Mouse (Mus musculus): ENCODE data around the gene Tef. TPM values are rescaled to one million over a fixed set of nuclear protein-coding genes. Genes with fewer than 3 reads are reported as not detected.

The Tef gene
- polyA plus RNA-seq, 1 experiment = 33.9 TPM

GRCm38 (mm10) chr15:81802941-81803351 is 725 bp downstream of the Tef start:
- Histone ChIP-seq H3K27ac (ENCODE audit: insufficient read depth, low read length) (no peak overlapping the region), H3K27me3 (ENCODE audit: control insufficient read depth, insufficient read depth, low read length, poor library complexity, severe bottlenecking) (no peaks in the 10 kb centered on the region), H3K4me3 (ENCODE audit: low read depth, low read length) (peak overlapping the region; percentile 7; the same call in 1 of the 2 replicates), H3K9ac (ENCODE audit: low read depth, poor library complexity, severe bottlenecking) (no peak overlapping the region), H3K9me3 (replicated peaks; ENCODE audit: control insufficient read depth, insufficient read depth, low read length, poor library complexity, severe bottlenecking) (no peaks in the 10 kb centered on the region), H3K4me1 (ENCODE audit: control insufficient read depth, insufficient read depth, low read length) (no peaks in the 10 kb centered on the region), H3K36me3 (ENCODE audit: control insufficient read depth, insufficient read depth, low read length, poor library complexity, severe bottlenecking) (no peaks in the 10 kb centered on the region)
- TF ChIP-seq EP300 (IDR thresholded peaks at IDR 0.05; ENCODE audit: insufficient read depth, low read depth, low read length) (no peak), POLR2A (IDR thresholded peaks at IDR 0.05; ENCODE audit: insufficient read depth, low read length) (no peak)

- Histone ChIP-seq H3K4me1 (ENCODE audit: control insufficient read depth, insufficient read depth, low read length) (no peaks in the 10 kb centered on the region), H3K9ac (ENCODE audit: low read depth, poor library complexity, severe bottlenecking) (no peak overlapping the region), H3K9me3 (replicated peaks; ENCODE audit: control insufficient read depth, insufficient read depth, low read length, poor library complexity, severe bottlenecking) (no peaks in the 10 kb centered on the region), H3K27ac (ENCODE audit: insufficient read depth, low read length) (no peak overlapping the region), H3K27me3 (ENCODE audit: control insufficient read depth, insufficient read depth, low read length, poor library complexity, severe bottlenecking) (no peaks in the 10 kb centered on the region), H3K4me3 (ENCODE audit: low read depth, low read length) (no peak overlapping the region), H3K36me3 (ENCODE audit: control insufficient read depth, insufficient read depth, low read length, poor library complexity, severe bottlenecking) (no peaks in the 10 kb centered on the region)
- no peak for TF ChIP-seq POLR2A (IDR thresholded peaks at IDR 0.05; ENCODE audit: insufficient read depth, low read length)
- no peak for TF ChIP-seq CTCF (IDR thresholded peaks at IDR 0.05; ENCODE audit: low read depth, low read length)
- no peak for TF ChIP-seq EP300 (IDR thresholded peaks at IDR 0.05; ENCODE audit: insufficient read depth, low read depth, low read length)
Measured at GRCm38 (mm10) chr15:81803425-81803951, 1.3 kb downstream of the Tef start.

- H3K9ac ChIP-seq (ENCODE audit: low read depth, poor library complexity, severe bottlenecking) = no peak overlapping the region
- no peaks in the 10 kb centered on the region for H3K4me1 ChIP-seq (ENCODE audit: control insufficient read depth, insufficient read depth, low read length)
- TF ChIP-seq POLR2A (IDR thresholded peaks at IDR 0.05; ENCODE audit: insufficient read depth, low read length) (no peak), EP300 (IDR thresholded peaks at IDR 0.05; ENCODE audit: insufficient read depth, low read depth, low read length) (no peak), CTCF (IDR thresholded peaks at IDR 0.05; ENCODE audit: low read depth, low read length) (no peak)
Measured at GRCm38 (mm10) chr15:81804172-81804571, 2.0 kb downstream of the Tef start.

GRCm38 (mm10) chr15:81804883-81805282 is 2.7 kb downstream of the Tef start:
- Histone ChIP-seq H3K4me3 (ENCODE audit: low read depth, low read length) (no peak overlapping the region), H3K9me3 (replicated peaks; ENCODE audit: control insufficient read depth, insufficient read depth, low read length, poor library complexity, severe bottlenecking) (no peaks in the 10 kb centered on the region), H3K36me3 (ENCODE audit: control insufficient read depth, insufficient read depth, low read length, poor library complexity, severe bottlenecking) (no peaks in the 10 kb centered on the region), H3K4me1 (ENCODE audit: control insufficient read depth, insufficient read depth, low read length) (no peaks in the 10 kb centered on the region), H3K27ac (ENCODE audit: insufficient read depth, low read length) (no peak overlapping the region), H3K27me3 (ENCODE audit: control insufficient read depth, insufficient read depth, low read length, poor library complexity, severe bottlenecking) (no peaks in the 10 kb centered on the region), H3K9ac (ENCODE audit: low read depth, poor library complexity, severe bottlenecking) (no peak overlapping the region)
- TF ChIP-seq EP300 (IDR thresholded peaks at IDR 0.05; ENCODE audit: insufficient read depth, low read depth, low read length) (no peak), CTCF (IDR thresholded peaks at IDR 0.05; ENCODE audit: low read depth, low read length) (no peak), POLR2A (IDR thresholded peaks at IDR 0.05; ENCODE audit: insufficient read depth, low read length) (no peak)

More at GRCm38 (mm10) chr15:81804172-81804571, 2.0 kb downstream of the Tef start:
- H3K27ac ChIP-seq (ENCODE audit: insufficient read depth, low read length) = no peak overlapping the region
- H3K9me3 ChIP-seq (replicated peaks; ENCODE audit: control insufficient read depth, insufficient read depth, low read length, poor library complexity, severe bottlenecking) = no peaks in the 10 kb centered on the region
- H3K36me3 ChIP-seq (ENCODE audit: control insufficient read depth, insufficient read depth, low read length, poor library complexity, severe bottlenecking) = no peaks in the 10 kb centered on the region
- H3K4me3 ChIP-seq (ENCODE audit: low read depth, low read length) = no peak overlapping the region
- H3K27me3 ChIP-seq (ENCODE audit: control insufficient read depth, insufficient read depth, low read length, poor library complexity, severe bottlenecking) = no peaks in the 10 kb centered on the region

GRCm38 (mm10) chr15:81805624-81806023 is 3.4 kb downstream of the Tef start:
- H3K27me3 ChIP-seq (ENCODE audit: control insufficient read depth, insufficient read depth, low read length, poor library complexity, severe bottlenecking) = no peaks in the 10 kb centered on the region
- no peaks in the 10 kb centered on the region for H3K36me3 ChIP-seq (ENCODE audit: control insufficient read depth, insufficient read depth, low read length, poor library complexity, severe bottlenecking)
- no peak overlapping the region for H3K4me3 ChIP-seq (ENCODE audit: low read depth, low read length)
- H3K4me1 ChIP-seq (ENCODE audit: control insufficient read depth, insufficient read depth, low read length) = no peaks in the 10 kb centered on the region
- H3K9ac ChIP-seq (ENCODE audit: low read depth, poor library complexity, severe bottlenecking) = no peak overlapping the region
- no peaks in the 10 kb centered on the region for H3K9me3 ChIP-seq (replicated peaks; ENCODE audit: control insufficient read depth, insufficient read depth, low read length, poor library complexity, severe bottlenecking)
- H3K27ac ChIP-seq (ENCODE audit: insufficient read depth, low read length) = no peak overlapping the region
- TF ChIP-seq CTCF (IDR thresholded peaks at IDR 0.05; ENCODE audit: low read depth, low read length) (no peak), POLR2A (IDR thresholded peaks at IDR 0.05; ENCODE audit: insufficient read depth, low read length) (no peak), EP300 (IDR thresholded peaks at IDR 0.05; ENCODE audit: insufficient read depth, low read depth, low read length) (no peak)

DNA sequence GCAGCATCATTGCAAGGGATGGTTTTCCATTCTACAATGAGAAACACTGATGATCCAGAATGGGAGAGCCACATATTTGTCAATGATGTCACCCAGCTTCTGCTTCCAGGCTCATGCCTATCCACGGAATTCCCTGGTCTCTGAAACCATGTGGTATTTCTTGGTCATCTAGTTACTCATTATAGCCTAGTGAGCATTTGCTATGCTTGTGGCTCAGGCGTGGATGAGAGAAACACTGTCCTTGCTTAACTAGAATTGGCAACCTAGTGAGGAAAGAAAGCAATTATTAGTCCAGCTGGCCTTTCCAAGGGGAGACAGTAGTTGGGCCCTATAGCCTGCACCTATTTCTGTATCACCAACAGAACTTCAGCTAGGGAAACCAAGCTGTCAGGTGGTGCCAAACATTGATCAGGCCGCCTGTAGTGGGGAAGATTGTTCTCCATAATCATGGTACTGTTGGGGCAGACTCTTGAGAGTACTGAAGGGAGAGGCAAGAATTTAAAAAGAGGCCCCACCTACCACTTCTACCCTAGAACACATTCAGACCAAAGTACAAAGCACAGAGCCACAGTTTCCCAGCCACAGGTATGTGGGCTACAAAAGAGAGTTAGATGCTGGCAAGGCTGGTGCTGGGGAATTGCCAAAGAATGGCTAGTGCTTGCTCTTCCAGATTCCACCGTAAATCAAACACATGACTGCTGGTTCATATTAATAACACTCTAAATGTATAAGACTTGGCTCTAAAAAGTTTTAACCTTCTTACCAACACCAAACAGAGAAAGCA is 4.6 kb downstream of the Tef start:
- H3K9ac ChIP-seq (ENCODE audit: low read depth, poor library complexity, severe bottlenecking) = no peak overlapping the region
- H3K9me3 ChIP-seq (replicated peaks; ENCODE audit: control insufficient read depth, insufficient read depth, low read length, poor library complexity, severe bottlenecking) = no peaks in the 10 kb centered on the region
- no peak for TF ChIP-seq EP300 (IDR thresholded peaks at IDR 0.05; ENCODE audit: insufficient read depth, low read depth, low read length)
- TF ChIP-seq CTCF (IDR thresholded peaks at IDR 0.05; ENCODE audit: low read depth, low read length) = no peak
- no peak for TF ChIP-seq POLR2A (IDR thresholded peaks at IDR 0.05; ENCODE audit: insufficient read depth, low read length)
- H3K27ac ChIP-seq (ENCODE audit: insufficient read depth, low read length) = no peak overlapping the region
- no peaks in the 10 kb centered on the region for H3K36me3 ChIP-seq (ENCODE audit: control insufficient read depth, insufficient read depth, low read length, poor library complexity, severe bottlenecking)
- no peaks in the 10 kb centered on the region for H3K4me1 ChIP-seq (ENCODE audit: control insufficient read depth, insufficient read depth, low read length)
- no peak overlapping the region for H3K4me3 ChIP-seq (ENCODE audit: low read depth, low read length)
- no peaks in the 10 kb centered on the region for H3K27me3 ChIP-seq (ENCODE audit: control insufficient read depth, insufficient read depth, low read length, poor library complexity, severe bottlenecking)

Data from ES-Bruce4 (cell line).